Mouse (Mus musculus) ES-E14 (cell line): ENCODE results near the gene Mettl14.

Experiments used
- CHD2 ChIP-seq: IDR thresholded peaks from 2 replicates; pipeline ENCODE4 v1.6.1; 2014; ENCODE audit warnings: mild to moderate bottlenecking, low read depth, low read length, inconsistent platforms
- HCFC1 ChIP-seq: IDR thresholded peaks from 2 replicates; pipeline ENCODE4 v1.6.1; 2012; ENCODE audit warnings: low read length, inconsistent platforms, borderline replicate concordance; ENCODE audit not compliant: insufficient read depth
- MAFK ChIP-seq: IDR thresholded peaks from 2 replicates; pipeline ENCODE4 v1.6.1; 2014; ENCODE audit warnings: mild to moderate bottlenecking, low read depth, low read length, inconsistent platforms; ENCODE audit not compliant: insufficient read depth
- ZNF384 ChIP-seq: IDR thresholded peaks from 2 replicates; pipeline ENCODE4 v1.6.1; 2012; ENCODE audit warnings: low read depth, low read length, inconsistent platforms

GRCm38 (mm10) chr3:123354388-123354787, 31.5 kb downstream of the Mettl14 start:
- TF ChIP-seq MAFK (no peak), CHD2 (no peak), HCFC1 (no peak), ZNF384 (no peak)
